Mouse (Mus musculus): Measurements from ENCODE around the gene Gss.

DNA sequence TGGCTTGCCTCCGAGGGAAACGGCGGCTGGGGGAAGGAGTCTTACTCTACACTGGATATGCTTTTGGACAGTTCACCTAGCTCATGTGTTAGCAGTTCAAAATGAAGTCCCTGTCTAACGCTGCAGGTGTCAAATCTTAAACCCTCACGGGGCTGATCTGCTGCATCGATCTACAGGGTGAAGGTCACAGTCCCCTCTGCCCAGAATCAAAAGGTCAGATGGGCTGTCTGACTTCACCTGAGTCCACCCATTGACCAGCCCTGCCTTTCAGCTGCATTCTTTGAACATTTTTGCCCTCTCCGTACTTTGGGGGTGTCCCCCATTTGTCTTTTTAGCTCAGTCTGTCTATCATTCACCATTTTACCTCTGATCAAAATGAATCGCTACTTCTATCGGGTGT is 7.5 kb downstream of the Gss start:
- no peak for TF ChIP-seq GATA1 (IDR thresholded peaks at IDR 0.05; ENCODE audit: low read length)
- TF ChIP-seq TAL1 (IDR thresholded peaks at IDR 0.05; ENCODE audit: low read length), result no peak
